Mouse (Mus musculus): ENCODE data around the gene Samd4. TPM values are rescaled to one million over a fixed set of nuclear protein-coding genes. Genes with fewer than 3 reads are reported as not detected.

Gene Samd4
- polyA plus RNA-seq, 1 experiment from 2014 or later: 3.6 TPM

DNA sequence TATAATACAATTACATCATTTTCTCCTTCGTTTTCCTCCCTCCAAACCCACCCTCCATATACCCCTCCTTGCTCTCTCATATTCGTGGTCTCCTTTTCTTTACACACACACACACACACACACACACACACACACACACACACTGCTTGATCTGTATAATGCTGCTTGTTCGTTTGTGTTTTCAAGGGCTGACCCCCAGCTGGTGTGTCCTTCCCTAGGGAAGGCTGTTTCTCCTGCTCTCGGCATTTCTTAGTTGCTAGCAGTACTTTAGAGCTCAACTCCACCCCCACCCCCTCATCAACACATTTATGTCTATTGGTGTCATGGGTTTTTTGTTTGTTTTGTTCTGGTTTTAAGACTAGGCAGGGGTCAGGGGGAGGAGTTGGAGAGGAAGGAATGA is 149.5 kb downstream of the Samd4 start:
- H3K27ac ChIP-seq: no peak overlapping the region
- H3K27me3 ChIP-seq (ENCODE audit: low read depth, poor library complexity, severe bottlenecking): no peaks in the 10 kb centered on the region
- no peak overlapping the region for H3K4me3 ChIP-seq
- no peaks in the 10 kb centered on the region for H3K36me3 ChIP-seq
- no peaks in the 10 kb centered on the region for H3K9me3 ChIP-seq (replicated peaks)
- peaks cover 4% of the 10 kb centered on the region; the same call in 1 of the 2 replicates for H3K4me1 ChIP-seq
- no peak for DNase-seq (ENCODE audit: low spot score)
- 53% methylated on average over 4 of the region's 4 CpGs for WGBS

DNA sequence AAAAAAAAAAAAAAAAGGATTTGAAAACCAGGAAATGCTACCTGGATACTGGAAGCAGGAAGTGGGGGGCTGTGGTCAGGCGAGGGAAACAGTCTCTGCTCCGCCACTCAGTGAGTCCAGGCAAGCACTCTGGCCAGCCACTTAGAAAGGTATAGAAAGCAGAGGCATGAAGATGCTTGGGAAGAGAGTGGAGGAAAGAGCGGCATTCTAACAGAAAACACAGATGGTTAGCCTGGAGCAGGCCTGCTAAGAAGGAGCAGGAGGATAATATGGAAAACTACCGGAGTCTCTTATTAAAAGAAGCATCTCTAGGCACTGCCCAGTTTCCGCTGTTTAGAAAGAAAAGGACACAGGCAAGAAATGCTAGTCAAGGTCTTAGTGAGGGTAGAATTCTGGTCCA is 150.8 kb downstream of the Samd4 start:
- Histone ChIP-seq H3K36me3 (no peaks in the 10 kb centered on the region), H3K27ac (no peak overlapping the region), H3K4me3 (no peak overlapping the region), H3K9me3 (replicated peaks) (no peaks in the 10 kb centered on the region), H3K4me1 (peaks cover 4% of the 10 kb centered on the region; the same call in 1 of the 2 replicates), H3K27me3 (ENCODE audit: low read depth, poor library complexity, severe bottlenecking) (no peaks in the 10 kb centered on the region)
- 89% methylated on average over 5 of the region's 5 CpGs for WGBS
- no peak for DNase-seq (ENCODE audit: low spot score)

DNA sequence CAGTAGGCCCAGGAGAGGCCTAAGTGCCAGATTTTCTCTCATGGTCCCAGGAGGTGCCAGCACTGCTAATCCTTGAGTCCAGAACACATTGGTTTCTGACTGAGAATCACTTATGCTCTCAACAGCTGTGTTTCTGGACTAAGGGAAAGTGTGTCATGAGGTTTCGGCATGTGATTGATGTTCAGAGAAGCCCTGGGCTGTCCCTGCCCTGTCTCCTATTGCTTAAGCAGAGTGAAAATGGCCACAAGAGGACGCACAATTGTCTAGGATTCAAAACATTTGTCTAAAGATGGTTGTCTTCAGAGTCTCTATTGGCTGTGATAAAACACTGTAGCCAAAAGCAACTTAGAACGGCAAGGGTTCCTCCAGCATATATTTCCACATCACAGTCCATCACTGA is 159.0 kb downstream of the Samd4 start:
- Histone ChIP-seq H3K36me3 (no peaks in the 10 kb centered on the region), H3K9me3 (replicated peaks) (no peaks in the 10 kb centered on the region), H3K4me1 (no peaks in the 10 kb centered on the region), H3K27ac (no peak overlapping the region), H3K27me3 (ENCODE audit: low read depth, poor library complexity, severe bottlenecking) (no peaks in the 10 kb centered on the region), H3K4me3 (no peak overlapping the region)
- 89% methylated on average over 3 of the region's 3 CpGs for WGBS
- no peak for DNase-seq (ENCODE audit: low spot score)

DNA sequence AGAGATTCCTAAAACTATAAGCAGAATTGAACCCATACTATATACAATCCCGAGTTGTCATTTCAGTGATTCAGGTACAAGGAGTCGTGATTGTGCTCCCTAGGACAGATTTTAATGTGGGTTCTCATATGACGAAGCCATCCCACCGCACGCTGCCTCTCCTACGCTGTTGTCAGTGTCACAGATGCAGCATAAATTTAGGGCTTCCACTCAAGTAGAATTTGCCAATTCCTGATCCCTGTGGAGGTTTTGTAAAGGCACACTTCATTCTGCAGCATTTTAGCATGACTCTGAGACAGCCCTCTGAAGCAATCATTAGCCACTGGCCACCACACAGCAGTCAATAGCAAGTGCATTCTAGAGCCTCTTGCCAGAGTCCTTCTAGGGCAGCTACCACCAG is 166.4 kb downstream of the Samd4 start:
- DNase-seq (ENCODE audit: low spot score): no peak
- no peak overlapping the region for H3K27ac ChIP-seq
- H3K36me3 ChIP-seq: no peaks in the 10 kb centered on the region
- H3K9me3 ChIP-seq (replicated peaks): no peaks in the 10 kb centered on the region
- H3K4me3 ChIP-seq: no peak overlapping the region
- WGBS: 91% methylated on average over 6 of the region's 6 CpGs
- no peaks in the 10 kb centered on the region for H3K27me3 ChIP-seq (ENCODE audit: low read depth, poor library complexity, severe bottlenecking)
- H3K4me1 ChIP-seq: no peaks in the 10 kb centered on the region; the same call in 1 of the 2 replicates

DNA sequence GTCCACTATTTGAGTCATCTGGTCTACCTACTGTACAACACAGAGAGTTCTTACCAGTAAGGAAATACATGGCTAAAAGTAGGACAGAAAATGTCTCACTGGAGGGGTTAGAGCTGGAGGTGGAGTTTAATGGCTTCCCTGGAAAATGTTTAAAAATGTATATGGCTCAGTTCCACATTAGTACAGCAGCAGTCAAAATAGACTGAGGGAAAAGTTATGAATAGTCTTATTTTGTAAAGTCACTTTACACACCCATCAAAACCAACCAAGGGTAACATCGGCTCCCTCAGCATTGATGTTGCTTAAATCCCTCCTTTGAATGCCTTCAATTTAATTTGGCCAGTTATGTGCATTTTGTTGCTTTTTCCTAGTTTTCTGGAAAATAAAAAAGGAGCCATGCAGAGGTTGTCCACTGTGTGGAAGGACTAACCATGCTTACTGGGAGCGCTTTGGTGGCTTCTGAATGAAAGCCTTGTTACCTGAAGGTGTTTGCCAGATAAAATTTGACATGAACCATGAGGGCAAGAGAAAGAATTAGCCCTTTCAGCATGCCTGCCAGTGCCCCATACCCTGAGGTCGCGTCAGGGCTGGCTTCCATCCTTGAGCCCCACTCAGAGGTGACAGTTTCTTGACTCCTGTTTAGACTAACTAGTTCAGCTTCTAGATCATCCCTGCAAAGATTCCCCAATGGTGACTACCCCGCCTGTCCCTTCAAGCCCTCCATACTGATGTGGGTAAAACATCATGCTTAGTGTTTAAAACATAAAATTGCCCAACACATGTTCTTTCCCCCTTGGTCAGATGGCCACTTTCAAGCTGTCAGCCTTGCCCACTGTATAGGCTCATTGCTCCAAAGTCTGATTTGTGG is 169.3 kb downstream of the Samd4 start:
- Histone ChIP-seq H3K27ac (no peak overlapping the region), H3K4me1 (no peaks in the 10 kb centered on the region; the same call in 1 of the 2 replicates), H3K9me3 (replicated peaks) (no peaks in the 10 kb centered on the region), H3K36me3 (no peaks in the 10 kb centered on the region), H3K27me3 (ENCODE audit: low read depth, poor library complexity, severe bottlenecking) (no peaks in the 10 kb centered on the region), H3K4me3 (no peak overlapping the region)
- WGBS: 90% methylated on average over 5 of the region's 5 CpGs
- DNase-seq (ENCODE audit: low spot score): no peak

DNA sequence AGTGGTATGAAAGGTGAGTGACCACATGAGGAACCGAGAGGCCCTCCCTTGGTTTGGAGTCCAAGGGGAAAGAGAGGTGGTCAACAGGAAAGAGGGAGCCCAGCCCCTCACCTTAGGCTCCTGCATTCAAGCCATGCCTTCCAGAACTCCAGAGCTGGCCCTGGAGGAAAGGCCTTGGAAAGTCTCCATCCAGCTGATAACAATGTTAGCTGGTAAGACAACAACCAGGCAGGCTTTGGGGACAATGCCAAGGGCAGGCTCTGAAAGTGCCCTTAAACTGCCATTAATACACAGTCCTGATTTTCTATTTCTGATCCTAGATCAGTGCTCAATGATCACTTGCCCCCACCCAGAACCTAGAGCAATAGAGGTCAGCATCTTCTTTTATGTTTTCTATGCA is 170.4 kb downstream of the Samd4 start:
- H3K27me3 ChIP-seq (ENCODE audit: low read depth, poor library complexity, severe bottlenecking): no peaks in the 10 kb centered on the region
- 81% methylated on average over 1 of the region's 1 CpGs for WGBS
- DNase-seq (ENCODE audit: low spot score): no peak
- H3K9me3 ChIP-seq (replicated peaks): no peaks in the 10 kb centered on the region
- H3K27ac ChIP-seq: no peak overlapping the region
- no peaks in the 10 kb centered on the region; the same call in 1 of the 2 replicates for H3K4me1 ChIP-seq
- no peaks in the 10 kb centered on the region for H3K36me3 ChIP-seq
- H3K4me3 ChIP-seq: no peak overlapping the region

DNA sequence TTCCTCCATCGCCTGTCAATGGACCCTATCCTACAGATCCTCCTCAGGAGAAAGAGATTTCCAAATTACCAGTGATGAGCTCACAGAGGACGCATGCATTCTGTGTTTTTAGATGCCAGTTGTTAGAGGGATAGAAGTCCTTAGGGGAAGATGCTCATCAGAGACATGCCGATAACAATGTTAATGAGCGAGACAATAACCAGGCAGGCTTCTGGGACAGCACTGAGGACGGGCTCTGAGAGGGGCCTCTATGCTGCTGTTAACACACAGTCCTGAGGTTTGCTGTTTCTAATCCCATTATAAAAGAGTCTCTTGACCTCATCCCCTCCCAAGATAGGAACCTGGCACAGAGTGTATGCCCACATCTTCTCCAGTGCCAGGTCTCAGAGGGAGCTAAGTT is 171.2 kb downstream of the Samd4 start:
- H3K36me3 ChIP-seq: no peaks in the 10 kb centered on the region
- no peak for DNase-seq (ENCODE audit: low spot score)
- no peak overlapping the region for H3K4me3 ChIP-seq
- WGBS: 84% methylated on average over 5 of the region's 5 CpGs
- no peaks in the 10 kb centered on the region for H3K4me1 ChIP-seq
- no peak overlapping the region for H3K27ac ChIP-seq
- H3K9me3 ChIP-seq (replicated peaks): no peaks in the 10 kb centered on the region
- no peaks in the 10 kb centered on the region for H3K27me3 ChIP-seq (ENCODE audit: low read depth, poor library complexity, severe bottlenecking)

DNA sequence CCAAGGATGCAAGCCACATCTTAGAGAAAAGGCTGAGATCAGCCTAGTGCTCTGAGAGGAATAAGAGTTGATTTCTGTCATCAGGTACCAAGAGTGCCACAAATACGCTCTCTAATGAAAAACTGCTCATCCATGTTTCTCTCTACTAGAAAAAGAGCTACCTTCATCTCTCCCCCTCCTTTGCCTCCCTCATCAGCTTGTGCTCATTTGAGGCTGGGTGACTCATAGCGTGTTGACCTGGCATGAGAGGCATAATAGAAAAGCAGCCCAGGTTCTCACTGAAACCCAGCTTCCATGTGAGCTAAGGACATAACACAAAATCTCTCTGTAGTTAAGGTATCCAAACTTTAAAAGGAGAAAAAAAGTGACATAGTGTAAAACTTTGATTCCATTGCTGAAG is 176.3 kb downstream of the Samd4 start:
- no peaks in the 10 kb centered on the region for H3K27me3 ChIP-seq (ENCODE audit: low read depth, poor library complexity, severe bottlenecking)
- H3K36me3 ChIP-seq: no peaks in the 10 kb centered on the region
- no peaks in the 10 kb centered on the region for H3K9me3 ChIP-seq (replicated peaks)
- H3K27ac ChIP-seq: no peak overlapping the region
- no peaks in the 10 kb centered on the region for H3K4me1 ChIP-seq
- DNase-seq (ENCODE audit: low spot score): no peak
- H3K4me3 ChIP-seq: no peak overlapping the region
- WGBS: 95% methylated on average over 2 of the region's 2 CpGs

DNA sequence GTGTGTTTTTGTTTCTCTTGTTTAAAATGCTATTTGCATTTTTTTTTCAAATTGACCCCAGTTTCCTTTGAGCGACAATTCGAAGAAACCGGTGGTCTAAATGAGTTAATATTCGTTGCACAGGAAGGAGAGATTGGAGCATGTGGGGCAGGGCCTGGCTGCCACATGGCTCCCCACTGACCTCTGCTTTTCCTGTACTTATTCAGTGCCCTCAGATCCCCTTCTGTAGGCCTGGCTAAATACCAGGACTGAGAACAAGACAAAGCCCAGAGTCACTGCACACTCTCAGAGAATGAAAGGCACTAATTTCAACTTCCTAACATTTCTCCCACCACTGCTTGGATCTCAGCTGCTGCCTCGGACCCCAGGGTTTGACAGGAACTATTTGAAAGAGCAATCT is 182.4 kb downstream of the Samd4 start:
- Histone ChIP-seq H3K4me1 (peaks cover 20% of the 10 kb centered on the region), H3K4me3 (no peak overlapping the region), H3K27ac (peak overlapping the region; percentile 59), H3K9me3 (replicated peaks) (no peaks in the 10 kb centered on the region), H3K36me3 (no peaks in the 10 kb centered on the region), H3K27me3 (ENCODE audit: low read depth, poor library complexity, severe bottlenecking) (no peaks in the 10 kb centered on the region)
- no peak for DNase-seq (ENCODE audit: low spot score)
- WGBS: 49% methylated on average over 5 of the region's 5 CpGs

DNA sequence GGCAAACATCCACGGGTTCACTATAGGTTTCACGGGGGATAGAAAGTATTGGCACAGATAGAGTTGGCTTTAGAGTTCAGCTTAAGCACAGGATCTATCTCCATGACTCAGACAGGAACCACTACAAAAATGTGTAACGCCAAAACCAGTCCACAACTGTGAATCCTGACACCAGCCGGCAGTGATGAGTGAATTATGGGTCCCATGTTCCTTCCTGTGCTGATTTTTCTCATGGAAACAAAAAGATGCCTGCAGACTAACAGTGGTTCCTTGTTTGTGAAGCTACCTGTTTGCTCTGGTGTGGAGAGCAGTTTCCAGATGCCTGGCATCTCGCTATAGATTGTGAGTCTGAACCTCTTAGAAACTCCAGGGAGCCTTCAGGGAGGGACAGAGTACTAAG is 184.2 kb downstream of the Samd4 start:
- WGBS: 84% methylated on average over 5 of the region's 5 CpGs

DNA sequence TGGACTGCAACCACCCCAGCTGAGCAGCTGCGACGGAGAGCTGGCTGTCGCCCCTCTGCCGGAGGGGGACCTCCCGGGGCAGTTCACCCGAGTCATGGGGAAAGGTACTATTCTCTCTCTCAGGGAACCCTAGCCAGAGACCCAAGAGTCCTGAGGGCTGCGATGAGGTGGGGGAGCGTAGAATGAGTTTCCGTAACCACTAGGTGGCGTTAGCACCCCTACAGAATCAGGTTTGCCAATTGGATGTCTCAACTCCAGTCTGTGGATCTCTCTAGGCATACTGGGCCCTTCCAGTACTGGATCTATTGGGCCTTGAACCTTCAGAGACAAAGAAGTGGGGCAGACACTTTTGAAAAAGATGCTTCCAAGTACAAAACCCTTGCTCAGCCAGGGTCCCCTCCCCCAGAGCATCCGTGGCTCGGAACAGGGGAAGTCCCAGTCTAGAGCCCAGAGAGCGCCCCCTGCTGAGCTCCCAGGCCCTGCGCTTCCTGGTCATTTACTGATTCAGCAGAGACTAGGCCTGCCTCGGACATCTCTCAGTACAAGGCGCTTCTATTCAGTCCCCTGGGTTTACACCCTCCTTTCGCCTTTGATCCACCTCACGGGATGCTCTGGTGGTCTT is 191.5 kb downstream of the Samd4 start:
- Histone ChIP-seq H3K27ac (no peak overlapping the region), H3K36me3 (peaks cover 3% of the 10 kb centered on the region; the same call in 1 of the 2 replicates), H3K27me3 (ENCODE audit: low read depth, poor library complexity, severe bottlenecking) (no peaks in the 10 kb centered on the region), H3K4me3 (no peak overlapping the region), H3K9me3 (replicated peaks) (no peaks in the 10 kb centered on the region), H3K4me1 (0 out of 2 replicates have a peak, but pooled peaks cover 8% of the 10 kb centered on the region)
- DNase-seq (ENCODE audit: low spot score): peak; percentile 44
- WGBS: 62% methylated on average over 18 of the region's 18 CpGs

More for the DNA sequence above, 184.2 kb downstream of the Samd4 start:
- Histone ChIP-seq H3K27ac (no peak overlapping the region), H3K27me3 (ENCODE audit: low read depth, poor library complexity, severe bottlenecking) (no peaks in the 10 kb centered on the region), H3K4me1 (peaks cover 20% of the 10 kb centered on the region), H3K9me3 (replicated peaks) (no peaks in the 10 kb centered on the region), H3K36me3 (no peaks in the 10 kb centered on the region), H3K4me3 (no peak overlapping the region)
- no peak for DNase-seq (ENCODE audit: low spot score)

DNA sequence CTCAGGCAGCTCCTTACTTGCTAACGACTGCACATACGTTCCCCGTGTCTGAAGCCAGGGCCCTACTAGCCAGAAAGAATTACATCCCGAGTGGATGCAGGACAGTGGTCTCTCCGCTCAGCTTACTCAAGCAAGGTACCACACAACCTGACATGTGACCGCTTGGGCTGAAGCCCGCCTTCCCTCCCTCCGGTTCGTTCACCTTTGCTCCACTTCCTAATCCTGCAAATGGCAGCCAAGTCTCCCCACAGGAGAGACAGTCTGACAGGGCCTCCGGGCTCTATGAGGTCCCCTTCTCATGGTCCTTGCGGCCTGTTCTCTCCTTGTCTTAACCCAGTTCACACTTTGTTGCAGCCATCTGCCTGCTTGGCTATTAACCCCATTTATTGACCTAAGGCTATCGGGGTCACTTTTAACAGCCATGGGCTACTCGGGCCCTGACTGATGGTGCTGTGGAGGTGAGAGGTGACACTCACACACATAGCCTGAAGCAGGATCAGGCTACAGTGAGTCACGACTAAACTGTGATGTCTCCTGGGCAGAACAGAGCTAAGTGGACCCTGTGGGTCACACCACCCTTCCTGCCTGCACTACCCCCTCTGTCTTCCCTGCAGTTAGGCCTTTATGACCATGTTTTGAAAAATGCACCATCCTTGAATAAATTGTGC is 192.5 kb downstream of the Samd4 start:
- no peaks in the 10 kb centered on the region for H3K9me3 ChIP-seq (replicated peaks)
- H3K27ac ChIP-seq: no peak overlapping the region
- 0 out of 2 replicates have a peak, but pooled peaks cover 8% of the 10 kb centered on the region for H3K4me1 ChIP-seq
- WGBS: 64% methylated on average over 14 of the region's 14 CpGs
- no peaks in the 10 kb centered on the region for H3K27me3 ChIP-seq (ENCODE audit: low read depth, poor library complexity, severe bottlenecking)
- H3K4me3 ChIP-seq: no peak overlapping the region
- peaks cover 3% of the 10 kb centered on the region; the same call in 1 of the 2 replicates for H3K36me3 ChIP-seq
- no peak for DNase-seq (ENCODE audit: low spot score)

DNA sequence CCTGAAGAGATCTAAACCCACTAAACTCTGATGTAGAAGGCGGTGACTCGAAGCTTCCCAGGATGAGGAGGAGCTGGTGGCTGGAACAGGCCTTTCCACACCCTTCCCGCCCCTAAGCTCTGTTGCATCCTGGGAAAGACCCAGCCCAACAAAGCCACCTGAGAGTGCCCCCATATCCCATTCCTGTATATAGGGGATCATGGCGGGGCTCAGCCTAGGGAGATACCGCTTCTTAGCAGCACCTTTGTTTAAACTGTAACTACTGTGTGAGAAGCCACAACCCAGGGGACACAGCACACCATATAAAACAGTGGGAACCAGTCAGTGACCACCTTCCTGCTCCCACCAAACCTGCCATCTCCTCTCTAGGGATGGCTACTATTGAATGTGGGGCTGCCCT is 193.2 kb downstream of the Samd4 start:
- WGBS: 91% methylated on average over 5 of the region's 5 CpGs
- H3K36me3 ChIP-seq: peaks cover 3% of the 10 kb centered on the region; the same call in 1 of the 2 replicates
- DNase-seq (ENCODE audit: low spot score): no peak

More for the DNA sequence above, 193.2 kb downstream of the Samd4 start:
- Histone ChIP-seq H3K27me3 (ENCODE audit: low read depth, poor library complexity, severe bottlenecking) (no peaks in the 10 kb centered on the region), H3K9me3 (replicated peaks) (no peaks in the 10 kb centered on the region), H3K4me1 (0 out of 2 replicates have a peak, but pooled peaks cover 8% of the 10 kb centered on the region), H3K4me3 (no peak overlapping the region), H3K27ac (no peak overlapping the region)

Measured in limb, embryonic 10.5 days (tissue).